Mouse (Mus musculus): ENCODE measurements around the gene Tgm5.

DNA sequence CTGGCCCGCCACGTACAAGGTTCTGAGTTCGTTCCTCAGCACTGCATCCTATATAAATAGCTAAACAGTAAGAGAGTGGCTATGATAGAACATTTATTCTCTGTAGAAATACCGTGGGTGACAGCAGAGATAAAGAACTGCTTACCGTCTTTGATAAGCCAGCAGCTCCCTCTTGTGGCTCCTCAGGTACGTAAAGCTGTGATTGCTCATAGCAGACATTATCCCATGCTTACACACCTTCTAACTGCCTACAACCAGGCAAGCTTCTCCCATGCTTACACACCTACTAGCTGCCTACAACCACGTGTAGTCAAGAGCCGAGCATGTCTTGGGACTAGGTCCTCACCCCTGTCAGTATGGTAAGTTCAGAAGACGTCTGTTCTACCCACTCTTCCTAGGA is 16.4 kb upstream of the Tgm5 start:
- TF ChIP-seq CTCF (IDR thresholded peaks at IDR 0.05; ENCODE audit: extremely low read depth, insufficient read depth, low read length) (peak; percentile 86), POLR2A (IDR thresholded peaks at IDR 0.05; ENCODE audit: extremely low read depth, insufficient read depth, low read length) (no peak)
